Mouse (Mus musculus) layer of hippocampus, adult 11-12 months (tissue): Measurements from ENCODE around the gene Mgea5.

Experiments used
- DNase-seq: peaks from one replicate; pipeline ENCODE4 v3.0.0; 2022; ENCODE audit warnings: low spot score

The Mgea5 gene

GRCm38 (mm10) chr19:45747028-45747867 lies 36.4 kb downstream of the Mgea5 start:
- DNase-seq, result peak; percentile 91

- peak; percentile 78 for DNase-seq
Measured at GRCm38 (mm10) chr19:45746153-45747020, 37.2 kb downstream of the Mgea5 start.

DNA sequence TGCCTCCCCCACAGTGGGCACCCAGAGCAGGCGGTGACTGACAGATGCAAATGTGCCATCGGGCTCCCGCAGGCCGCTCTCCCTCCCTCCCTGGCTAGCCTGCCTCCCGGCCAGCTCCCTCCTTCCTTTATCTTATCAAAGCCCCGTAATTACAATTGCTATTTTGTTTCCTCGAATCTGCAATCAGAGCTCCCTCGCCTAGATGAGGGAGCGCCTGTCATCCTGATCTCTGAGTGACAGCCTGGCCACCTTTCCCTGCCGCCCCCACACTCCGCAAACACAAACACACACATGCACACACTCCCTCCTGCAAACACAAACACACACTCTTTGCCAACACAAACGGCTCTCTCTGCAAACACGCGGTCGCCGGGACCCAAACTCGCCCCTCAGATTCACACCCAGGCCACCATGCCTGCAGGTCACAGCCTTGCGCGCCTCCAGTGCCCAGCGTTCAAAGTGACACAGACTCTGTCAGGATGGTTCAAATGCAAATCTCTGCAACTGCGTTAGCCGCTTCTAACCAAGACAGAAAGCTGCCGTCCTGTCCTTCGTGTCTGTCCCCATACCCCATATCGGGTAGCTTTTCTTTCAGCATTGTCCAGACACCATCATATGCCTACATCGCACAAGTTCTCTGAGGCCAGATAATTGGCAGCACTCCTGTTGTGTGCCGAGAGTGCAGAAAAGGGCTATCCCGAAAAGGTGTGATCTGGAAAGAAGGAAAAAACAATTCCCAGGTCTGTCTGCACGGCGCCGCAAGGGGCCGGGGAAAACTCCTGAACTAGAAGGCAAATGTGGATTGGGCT lies 38.1 kb downstream of the Mgea5 start:
- DNase-seq, result no peak

DNA sequence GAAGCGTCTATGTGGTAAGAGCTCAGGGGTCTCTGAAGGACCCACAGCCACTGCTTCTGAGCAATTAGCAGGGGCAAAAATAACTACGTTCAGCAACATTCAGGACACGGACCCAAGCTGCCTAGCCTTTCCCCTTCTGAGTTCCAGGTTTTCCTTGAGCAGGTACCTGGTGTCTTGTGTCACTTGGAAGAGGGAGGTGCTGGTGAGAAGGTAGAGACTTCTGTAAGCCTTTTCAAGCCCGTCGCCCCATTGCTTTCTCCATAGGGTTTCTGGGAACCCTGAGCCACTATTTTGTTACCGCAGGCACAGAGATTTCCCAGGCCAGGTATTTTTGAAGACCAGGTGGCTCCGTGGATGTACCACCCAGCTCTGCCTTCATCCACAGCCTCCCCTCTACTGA lies 40.0 kb downstream of the Mgea5 start:
- no peak for DNase-seq

GRCm38 (mm10) chr19:45742984-45743575 lies 40.6 kb downstream of the Mgea5 start:
- DNase-seq, result no peak

GRCm38 (mm10) chr19:45742218-45742983 lies 41.2 kb downstream of the Mgea5 start, which contains the start of gene Fgf8:
TSS of gene Fgf8 (minus strand) at chr19:45742915.
- no peak for DNase-seq

DNA sequence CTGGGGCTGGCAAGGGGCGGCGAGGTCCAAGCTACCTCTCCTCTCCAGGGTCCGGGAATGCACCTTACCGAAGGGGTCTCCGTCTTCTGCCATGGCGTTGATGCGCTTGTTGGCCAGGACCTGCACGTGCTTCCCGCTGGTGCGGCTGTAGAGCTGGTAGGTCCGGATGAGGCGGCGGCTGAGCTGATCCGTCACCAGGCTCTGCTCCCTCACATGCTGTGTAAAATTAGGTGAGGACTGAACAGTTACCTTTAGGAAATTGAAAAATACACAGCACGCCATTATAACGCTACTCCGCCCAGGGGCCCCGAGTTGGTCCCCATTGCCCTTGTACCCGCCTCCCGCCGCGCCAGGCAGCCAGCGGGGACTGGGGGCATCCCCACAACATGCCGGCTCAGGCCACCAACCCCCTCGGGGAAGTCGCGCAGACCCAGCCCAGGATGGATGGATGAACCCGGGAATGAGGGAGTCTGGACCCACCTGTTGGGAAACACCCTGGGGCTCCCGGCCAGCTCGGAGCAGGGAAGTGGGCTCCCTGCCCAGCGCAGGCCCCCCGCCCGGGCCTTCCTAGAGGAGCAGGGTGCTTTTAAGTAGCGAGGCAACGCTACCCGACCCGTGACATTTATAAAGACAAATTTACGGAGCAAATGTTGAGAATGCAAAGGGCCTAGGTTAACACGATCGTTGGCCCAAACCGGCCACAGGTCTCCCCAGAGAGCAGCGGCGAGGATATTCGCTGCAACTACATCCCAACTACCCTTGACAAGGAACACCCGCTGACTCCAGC lies 42.0 kb downstream of the Mgea5 start:
- DNase-seq, result no peak

- DNase-seq, result no peak
Measured at GRCm38 (mm10) chr19:45740817-45741216, 42.8 kb downstream of the Mgea5 start.

DNA sequence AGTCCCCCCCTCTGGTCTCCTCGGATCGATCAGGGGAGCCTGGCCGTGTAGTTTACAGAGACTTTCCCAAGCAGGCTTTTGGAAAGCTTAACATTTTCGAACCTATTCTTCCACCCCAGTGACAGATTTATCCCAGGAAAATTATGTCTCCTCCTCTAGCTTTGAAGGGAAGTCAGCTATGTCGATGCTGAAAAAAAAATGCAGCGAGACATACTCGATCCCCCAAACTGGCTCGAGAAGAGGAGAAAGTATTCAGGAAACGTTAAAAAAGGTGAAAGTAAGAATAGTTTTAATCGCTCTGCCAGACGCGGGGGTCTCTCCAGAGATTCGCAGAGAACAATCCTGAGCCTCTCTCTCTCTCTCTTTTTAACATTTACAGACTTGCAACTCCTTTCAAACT lies 43.4 kb downstream of the Mgea5 start:
- DNase-seq, result no peak

GRCm38 (mm10) chr19:45738521-45738920 lies 45.1 kb downstream of the Mgea5 start:
- DNase-seq, result no peak

GRCm38 (mm10) chr19:45737846-45738484 lies 45.7 kb downstream of the Mgea5 start:
- no peak for DNase-seq

DNA sequence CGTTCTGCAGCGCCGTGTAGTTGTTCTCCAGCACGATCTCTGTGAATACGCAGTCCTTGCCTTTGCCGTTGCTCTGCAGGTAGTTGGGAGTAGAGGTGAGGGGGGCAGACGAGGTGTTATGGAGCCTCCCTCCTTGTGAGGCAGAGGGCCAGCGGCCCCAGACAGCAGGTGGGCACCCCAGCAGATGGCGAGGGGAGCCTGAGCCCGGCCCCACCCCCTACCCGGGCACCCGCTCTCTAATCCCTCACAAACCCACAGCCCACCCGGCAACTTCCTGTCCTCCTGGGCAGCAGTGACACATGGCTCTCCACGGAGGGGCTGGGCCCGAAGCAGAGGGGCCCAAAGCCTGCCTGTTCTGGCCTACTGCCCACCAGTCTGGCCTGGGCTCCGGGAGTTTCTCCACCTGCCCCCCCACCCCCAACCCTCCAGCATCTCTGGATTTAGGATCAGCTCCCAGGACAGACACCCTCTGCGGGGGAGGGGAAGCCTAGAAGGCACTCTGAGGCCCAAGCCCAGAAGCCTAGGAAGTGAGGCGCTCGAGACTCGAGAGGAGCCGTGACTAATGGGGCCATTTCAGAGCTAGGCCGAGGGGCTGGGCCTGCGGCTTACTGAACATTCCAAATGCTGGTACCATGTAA lies 46.3 kb downstream of the Mgea5 start:
- DNase-seq, result no peak

GRCm38 (mm10) chr19:45736855-45737207 lies 46.8 kb downstream of the Mgea5 start:
- no peak for DNase-seq

- DNase-seq, result no peak
Measured at GRCm38 (mm10) chr19:45736241-45736640, 47.4 kb downstream of the Mgea5 start.

DNA sequence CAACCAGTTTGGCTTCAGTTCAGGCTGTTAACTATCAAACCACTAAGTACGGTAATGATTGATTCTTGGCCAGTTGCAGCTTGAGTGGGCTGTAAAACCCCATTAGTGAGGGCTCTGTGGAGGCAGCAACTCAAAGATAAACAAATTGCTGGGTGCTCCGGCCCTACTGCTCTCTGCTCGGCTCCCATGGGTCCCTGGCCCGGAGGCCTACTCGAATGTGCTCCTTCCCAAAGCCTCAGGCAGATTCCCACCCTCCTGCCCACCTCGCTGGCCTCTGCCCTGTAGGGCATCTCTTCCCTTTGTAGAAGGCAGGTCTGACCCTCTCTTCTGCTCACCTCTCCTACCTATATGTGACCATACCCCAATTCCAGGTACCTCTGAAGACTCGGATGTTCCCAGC lies 48.9 kb downstream of the Mgea5 start:
- no peak for DNase-seq

DNA sequence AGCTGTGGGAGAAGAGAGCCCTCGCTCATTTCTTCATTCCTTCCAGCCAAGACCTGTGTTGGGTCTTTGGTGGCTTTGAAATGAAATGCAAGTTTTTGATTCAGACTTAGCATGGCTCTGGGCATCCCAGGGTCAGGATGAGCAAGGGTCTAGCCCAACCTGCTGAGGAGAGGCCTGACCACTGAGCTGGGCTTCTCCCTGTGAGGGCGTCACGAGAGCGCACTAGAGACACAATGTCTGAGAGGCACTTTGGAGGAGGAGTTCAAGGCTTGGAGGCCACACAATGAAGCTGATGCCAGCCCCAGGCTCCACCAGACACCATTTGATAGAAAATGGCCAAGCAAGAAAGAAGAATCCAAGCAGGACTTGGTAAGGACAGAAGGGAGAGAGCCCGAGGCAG lies 49.4 kb downstream of the Mgea5 start:
- DNase-seq, result no peak

DNA sequence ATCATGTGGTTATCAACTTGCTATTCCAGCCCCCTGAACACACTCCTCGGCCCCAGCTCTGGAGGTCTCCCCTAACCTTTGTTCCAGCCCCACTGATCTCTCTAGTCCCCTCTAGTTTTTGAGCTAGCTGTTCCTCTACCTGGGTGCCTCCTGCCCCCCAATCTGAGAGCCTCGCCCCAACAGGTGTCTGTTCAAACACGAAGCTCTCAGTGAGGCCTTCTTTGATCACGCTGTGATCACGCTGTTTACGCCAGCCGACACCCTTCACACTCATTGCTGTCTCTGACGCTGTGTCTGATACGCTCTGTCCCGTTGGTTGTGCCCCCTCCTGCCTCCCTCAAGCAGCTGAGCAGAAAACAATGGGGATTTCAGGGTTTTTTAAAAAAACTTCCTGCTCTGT lies 50.1 kb downstream of the Mgea5 start:
- DNase-seq, result no peak

DNA sequence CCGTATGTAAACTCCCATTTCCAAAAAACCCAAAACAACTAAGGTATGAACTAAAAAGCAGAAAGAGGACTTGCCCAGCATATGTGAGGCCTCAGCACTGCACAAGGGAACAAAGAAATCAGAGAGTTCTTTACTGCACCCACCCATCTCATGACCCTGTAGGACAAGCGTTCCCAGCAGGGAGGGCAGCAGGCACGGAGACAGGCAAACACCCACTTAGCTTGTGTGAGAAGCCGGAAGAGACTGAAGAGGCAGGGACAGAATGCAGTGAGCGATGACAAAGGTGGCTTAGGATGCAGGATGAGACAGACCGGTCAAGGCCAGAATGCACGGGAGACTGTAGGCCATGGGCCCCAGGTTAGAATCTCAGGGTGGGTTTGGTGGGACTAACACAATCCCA lies 52.0 kb downstream of the Mgea5 start:
- DNase-seq, result no peak

GRCm38 (mm10) chr19:45730042-45730441 lies 53.6 kb downstream of the Mgea5 start:
- DNase-seq, result no peak
